Mouse (Mus musculus) heart, embryonic 14.5 days (tissue): ENCODE measurements around the gene 2410004B18Rik. TPM values are rescaled to one million over a fixed set of nuclear protein-coding genes. Genes with fewer than 3 reads are reported as not detected.
A peak's percentile ranks its signal among the peaks of the same experiment; 100 is the strongest.

Source experiments
- ATAC-seq: fragments of 200-750 bp; cut with Nextera tagmentation; 2 replicates; pipeline ENCODE4 v1.8.0; 2017; ENCODE audit warnings: low read depth, moderate TSS enrichment; ENCODE audit not compliant: insufficient number of reproducible peaks, insufficient read depth, low FRiP score
- H3K27ac ChIP-seq, 2 experiments: fragments of 200-500 bp in 1 of 2; fragments of 300-500 bp in 1 of 2; sonication (generic) in 1 of 2; replicated peaks in 1 of 2; 2 replicates each; pipeline ENCODE4 v1.5.1; 2012 to 2014; ENCODE audit warnings: low read depth in 2 of 2, low read length in 2 of 2, control low read depth in 1 of 2, mild to moderate bottlenecking in 1 of 2, mixed read lengths in 1 of 2; ENCODE audit not compliant: control insufficient read depth in 1 of 2, insufficient read depth in 1 of 2
- H3K27me3 ChIP-seq: fragments of 300-500 bp; sonication (generic); 2 replicates; pipeline ENCODE4 v1.6.1; 2014; ENCODE audit warnings: mild to moderate bottlenecking, low read length, control low read depth; ENCODE audit not compliant: control insufficient read depth, insufficient read depth
- H3K36me3 ChIP-seq: fragments of 300-500 bp; sonication (generic); 2 replicates; pipeline ENCODE4 v1.6.1; 2014; ENCODE audit warnings: mild to moderate bottlenecking, control low read depth, low read length, mixed read lengths; ENCODE audit not compliant: control insufficient read depth, insufficient read depth
- H3K4me1 ChIP-seq, 2 experiments: fragments of 200-500 bp in 1 of 2; fragments of 300-500 bp in 1 of 2; sonication (generic) in 1 of 2; 2 replicates each; pipeline ENCODE4 v1.6.1; 2012 to 2014; ENCODE audit warnings: low read length in 2 of 2, control low read depth in 1 of 2, mixed read lengths in 1 of 2; ENCODE audit not compliant: control insufficient read depth in 2 of 2, insufficient read depth in 2 of 2
- H3K4me2 ChIP-seq: fragments of 300-500 bp; sonication (generic); 2 replicates; pipeline ENCODE4 v1.6.1; 2014; ENCODE audit warnings: mild to moderate bottlenecking, low read length
- H3K4me3 ChIP-seq, 2 experiments: fragments of 200-500 bp in 1 of 2; fragments of 300-500 bp in 1 of 2; sonication (generic) in 1 of 2; 2 replicates each; pipeline ENCODE4 v1.5.1; 2012 to 2014; ENCODE audit warnings: low read length in 2 of 2, mild to moderate bottlenecking in 2 of 2, control low read depth in 1 of 2, low read depth in 1 of 2, moderate library complexity in 1 of 2; ENCODE audit not compliant: control insufficient read depth in 1 of 2, insufficient read depth in 1 of 2
- H3K9ac ChIP-seq: fragments of 300-500 bp; sonication (generic); 2 replicates; pipeline ENCODE4 v1.6.1; 2014; ENCODE audit warnings: mild to moderate bottlenecking, low read length
- H3K9me3 ChIP-seq: fragments of 300-500 bp; sonication (generic); 2 replicates; pipeline ENCODE4 v1.6.1; 2016; ENCODE audit warnings: low read length, control low read depth; ENCODE audit not compliant: control insufficient read depth
- WGBS: fragments of 180-500 bp; shearing (Covaris S2); extraction: QIAGEN DNeasy Blood & Tissue Kit; methylation state at CpG from one replicate; pipeline ENCODE4 v1.1.7; 2014; 5-methylcytosine and 5-hydroxymethylcytosine counted together
- polyA plus RNA-seq: library from polyadenylated mRNA; unstranded; fragments of >200 nt; fragmentation: Nextera tagmentation; extraction: Ambion mirVana; gene quantifications from 2 replicates; pipeline ENCODE4 v1.2.1, GENCODE M21; 2014

The 2410004B18Rik gene
- polyA plus RNA-seq, 1 experiment from 2014 or later = 43.1 TPM

DNA sequence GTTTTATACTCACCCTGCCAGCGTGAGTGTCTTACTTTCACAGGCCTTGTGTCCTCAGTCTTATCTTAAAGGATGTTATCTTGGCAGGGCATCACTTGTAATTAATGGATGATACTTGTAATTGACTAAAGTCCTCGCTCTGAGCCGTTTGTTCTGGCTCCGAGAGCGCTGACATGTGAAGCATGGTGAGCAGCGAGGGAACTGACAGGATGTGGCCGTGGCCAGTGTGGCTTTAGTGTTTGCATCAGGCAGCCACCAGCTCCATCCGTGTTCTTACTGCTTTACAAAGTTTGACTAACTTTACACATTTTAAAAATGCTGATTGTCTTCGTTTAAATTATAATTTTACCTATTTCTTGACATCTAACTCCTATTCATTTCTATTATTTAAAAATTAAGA is 4.0 kb upstream of the 2410004B18Rik start:
- no peak for ATAC-seq
- Histone ChIP-seq H3K36me3 (peaks cover 58% of the 10 kb centered on the region), H3K4me1 (peaks cover 2% of the 10 kb centered on the region in 2 experiments; a peak in 3 of 4 replicates), H3K4me2 (no peak overlapping the region), H3K9ac (no peak overlapping the region; the same call in 1 of the 2 replicates), H3K27me3 (no peaks in the 10 kb centered on the region), H3K4me3 (no peak overlapping the region), H3K27ac (no peak overlapping the region), H3K9me3 (no peaks in the 10 kb centered on the region)
- 71% methylated on average over 9 of the region's 9 CpGs for WGBS

DNA sequence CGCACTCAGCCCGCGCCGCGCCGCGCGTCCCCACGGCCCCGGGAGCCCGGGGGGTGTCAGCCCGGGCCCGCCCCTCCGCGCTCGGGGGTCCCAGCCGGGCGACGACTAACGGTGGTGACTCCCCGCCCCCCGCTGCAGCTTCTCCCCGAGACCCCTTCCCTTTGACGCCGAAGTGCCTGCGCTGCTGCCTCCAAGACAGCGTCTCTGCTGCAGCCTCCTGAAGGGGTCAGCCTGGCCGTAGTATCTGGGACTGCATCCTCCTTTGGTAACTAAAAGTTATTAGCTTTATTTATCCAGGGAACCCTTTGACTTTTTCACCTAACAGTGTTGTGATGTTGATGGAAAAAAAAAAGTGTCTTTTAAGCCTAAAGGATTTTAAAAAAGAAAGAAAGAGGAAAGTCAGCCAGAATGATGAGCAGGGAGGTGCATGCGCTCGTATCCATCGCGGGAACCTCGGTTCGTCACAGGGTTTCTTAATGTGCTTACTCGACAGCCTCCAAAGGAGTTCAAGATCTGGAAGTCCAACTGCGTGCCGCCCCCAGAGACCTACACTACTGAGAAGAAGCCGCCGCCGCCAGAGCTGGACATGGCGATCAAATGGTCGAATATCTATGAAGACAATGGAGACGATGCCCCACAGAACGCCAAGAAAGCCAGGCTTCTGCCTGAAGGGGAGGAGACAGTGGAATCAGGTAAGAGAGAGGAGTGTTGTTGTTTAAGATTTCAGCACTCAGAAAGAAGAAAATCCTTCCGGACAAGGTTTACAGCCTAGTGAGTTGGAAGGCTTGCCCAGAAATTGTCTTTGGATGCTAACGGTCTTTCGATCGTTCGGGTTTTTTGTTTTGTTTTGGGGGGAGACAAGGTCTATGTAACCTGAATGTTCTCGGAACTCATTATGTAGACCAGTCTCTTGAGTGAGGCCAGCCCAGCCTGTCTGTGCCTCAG is 863 bp downstream of the 2410004B18Rik start:
- H3K27ac ChIP-seq = peak overlapping the region in 1 of 2 experiments; percentile 58; a peak in 2 of 4 replicates
- peak overlapping the region; percentile 79 to 99 for H3K4me3 ChIP-seq

DNA sequence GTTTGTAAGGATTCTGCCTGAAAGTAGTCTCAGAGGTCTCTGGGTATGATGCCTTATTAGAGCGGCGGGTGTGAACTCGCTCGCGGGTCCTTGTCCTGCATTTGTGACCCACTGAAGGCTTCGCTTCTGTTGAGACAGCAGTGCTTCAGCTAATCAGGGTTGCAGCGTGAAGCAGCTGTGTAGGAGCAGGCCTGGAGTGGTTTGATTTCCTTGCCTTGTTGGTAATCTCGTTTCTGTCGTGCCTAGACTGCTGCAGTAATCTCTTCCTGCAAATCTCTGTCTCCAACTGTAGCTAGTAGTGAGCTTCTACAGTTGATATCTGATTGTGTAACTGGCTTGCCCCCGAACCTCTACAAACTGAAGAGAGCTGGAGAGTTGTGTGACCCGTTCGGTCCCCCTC is 1.6 kb downstream of the 2410004B18Rik start:
- no peak overlapping the region for H3K27ac ChIP-seq
- no peaks in the 10 kb centered on the region for H3K9me3 ChIP-seq
- peak overlapping the region; percentile 88 for H3K4me2 ChIP-seq
- H3K9ac ChIP-seq = peak overlapping the region; percentile 97
- H3K36me3 ChIP-seq = peaks cover 50% of the 10 kb centered on the region
- H3K4me3 ChIP-seq = peak overlapping the region in 1 of 2 experiments; percentile 99; a peak in 3 of 4 replicates
- 61% methylated on average over 12 of the region's 12 CpGs for WGBS
- peaks cover 13 to 26% of the 10 kb centered on the region in 2 experiments for H3K4me1 ChIP-seq
- ATAC-seq = no peak
- H3K27me3 ChIP-seq = no peaks in the 10 kb centered on the region

More for the DNA sequence above, 863 bp downstream of the 2410004B18Rik start:
- WGBS = 16% methylated on average over 50 of the region's 50 CpGs
- Histone ChIP-seq H3K9ac (peak overlapping the region; percentile 97), H3K4me1 (peaks cover 13 to 23% of the 10 kb centered on the region in 2 experiments), H3K4me2 (peak overlapping the region; percentile 88), H3K9me3 (no peaks in the 10 kb centered on the region), H3K36me3 (peaks cover 49% of the 10 kb centered on the region), H3K27me3 (no peaks in the 10 kb centered on the region)
- no peak; the same call in 1 of the 2 replicates for ATAC-seq

DNA sequence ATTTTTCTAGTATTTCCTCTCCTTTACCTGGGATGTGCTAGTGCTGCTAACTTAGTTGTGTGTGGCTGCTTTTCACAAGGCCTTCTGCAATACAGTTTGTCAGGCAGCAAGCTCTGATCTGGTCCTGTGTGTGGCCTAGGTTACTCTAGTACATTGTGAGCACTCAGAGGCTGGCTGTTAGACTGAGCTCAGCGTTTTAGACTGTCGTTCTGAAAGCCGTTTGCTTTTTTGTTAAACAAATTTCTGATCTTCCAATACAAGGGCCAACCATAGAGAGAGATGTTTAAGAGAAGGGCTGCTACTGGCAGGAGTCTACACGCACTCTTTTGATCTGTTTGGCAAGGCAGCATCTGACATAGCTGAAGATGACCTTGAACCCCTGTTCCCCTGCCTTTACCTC is 2.2 kb downstream of the 2410004B18Rik start:
- Histone ChIP-seq H3K36me3 (peaks cover 50% of the 10 kb centered on the region), H3K4me3 (peak overlapping the region in 1 of 2 experiments; percentile 99; a peak in 1 of 4 replicates), H3K27me3 (no peaks in the 10 kb centered on the region), H3K9ac (no peak overlapping the region), H3K27ac (no peak overlapping the region), H3K4me1 (peaks cover 13 to 27% of the 10 kb centered on the region in 2 experiments), H3K9me3 (no peaks in the 10 kb centered on the region), H3K4me2 (peak overlapping the region; percentile 88)
- whole genome bisulfite sequencing = 84% methylated on average over 4 of the region's 4 CpGs
- ATAC-seq = no peak

DNA sequence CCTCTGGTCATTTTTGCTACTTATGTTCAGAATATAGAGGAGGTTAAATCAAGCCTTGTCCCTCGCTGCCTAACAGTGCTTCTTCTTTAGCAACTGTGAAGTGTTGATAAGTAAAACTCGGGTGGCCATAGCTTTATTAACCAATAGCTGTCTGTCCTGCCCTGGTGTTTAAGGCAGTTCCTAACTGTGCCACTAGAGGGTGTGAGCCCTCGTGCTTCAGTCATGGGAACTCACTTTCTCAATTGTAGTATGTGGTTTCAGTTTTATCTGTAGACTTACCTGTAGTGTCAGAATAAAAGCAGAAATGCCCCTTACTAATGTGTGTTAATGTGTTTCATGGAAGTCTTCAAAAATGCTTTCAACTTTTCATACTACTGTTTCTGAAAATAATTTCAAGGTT is 4.2 kb downstream of the 2410004B18Rik start:
- Histone ChIP-seq H3K9me3 (no peaks in the 10 kb centered on the region), H3K4me2 (no peak overlapping the region), H3K27me3 (no peaks in the 10 kb centered on the region), H3K36me3 (peaks cover 56% of the 10 kb centered on the region), H3K9ac (no peak overlapping the region; the same call in 1 of the 2 replicates), H3K27ac (no peak overlapping the region), H3K4me1 (peaks cover 21 to 39% of the 10 kb centered on the region in 2 experiments), H3K4me3 (no peak overlapping the region)
- WGBS = 3% methylated on average over 3 of the region's 3 CpGs
- no peak for ATAC-seq

DNA sequence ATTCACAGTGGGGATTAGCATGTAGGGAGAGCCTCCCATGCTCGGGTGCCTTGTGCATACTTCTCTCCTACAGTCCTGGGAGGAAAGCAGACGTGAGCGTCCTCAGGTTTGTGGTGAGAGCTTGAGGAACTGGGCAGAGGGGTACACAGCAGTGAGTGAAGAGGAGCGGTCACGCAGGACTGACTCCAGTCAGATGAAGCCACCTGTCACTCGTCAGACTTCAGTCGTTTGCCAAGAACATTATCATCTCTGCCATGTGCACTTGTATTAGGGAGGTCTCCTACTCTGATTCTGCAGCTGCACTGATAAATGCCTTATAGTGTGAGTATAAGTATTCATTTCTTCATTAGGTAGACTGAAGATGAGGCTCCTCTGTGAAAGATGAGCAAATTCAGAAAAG is 6.5 kb downstream of the 2410004B18Rik start:
- 65% methylated on average over 7 of the region's 7 CpGs for WGBS
- no peak for ATAC-seq
- Histone ChIP-seq H3K9ac (no peak overlapping the region; the same call in 1 of the 2 replicates), H3K27me3 (no peaks in the 10 kb centered on the region), H3K4me1 (peaks cover 16 to 38% of the 10 kb centered on the region in 2 experiments), H3K27ac (no peak overlapping the region), H3K36me3 (peaks cover 56% of the 10 kb centered on the region), H3K4me2 (no peak overlapping the region), H3K9me3 (no peaks in the 10 kb centered on the region), H3K4me3 (no peak overlapping the region)

DNA sequence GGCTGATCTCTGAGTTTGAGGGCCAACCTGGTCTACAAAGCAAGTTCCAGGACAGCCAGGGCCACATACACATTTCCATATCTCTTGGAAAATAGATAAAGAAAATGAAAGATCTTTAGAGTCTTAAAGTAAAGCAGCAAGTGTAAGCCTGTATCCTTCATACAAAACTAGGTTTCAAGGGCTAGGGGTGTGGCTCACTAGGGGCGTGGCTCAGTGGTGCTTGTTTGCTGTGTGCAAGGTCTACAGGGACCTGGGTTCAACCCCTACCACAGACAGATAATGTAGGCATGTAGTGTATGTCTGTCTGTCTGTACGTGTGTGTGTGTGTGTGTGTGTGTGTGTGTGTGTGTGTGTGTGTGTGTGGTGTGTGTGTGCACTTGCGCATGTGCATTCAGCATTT is 8.1 kb downstream of the 2410004B18Rik start:
- 87% methylated on average over 3 of the region's 3 CpGs for WGBS
- Histone ChIP-seq H3K4me3 (no peak overlapping the region), H3K36me3 (peaks cover 42% of the 10 kb centered on the region), H3K4me2 (no peak overlapping the region), H3K9ac (0 out of 2 replicates have a peak overlapping the region, but pooled peaks have one; percentile 8), H3K4me1 (peaks cover 14 to 34% of the 10 kb centered on the region in 2 experiments), H3K27ac (peak overlapping the region; percentile 65 to 82), H3K9me3 (no peaks in the 10 kb centered on the region), H3K27me3 (no peaks in the 10 kb centered on the region)
- no peak for ATAC-seq
